Mouse (Mus musculus): ENCODE data around the gene Irgm1. TPM values are rescaled to one million over a fixed set of nuclear protein-coding genes. Genes with fewer than 3 reads are reported as not detected.
A peak's percentile ranks its signal among the peaks of the same experiment; 100 is the strongest.

Gene Irgm1
- polyA plus RNA-seq, 1 experiment = 5.0 TPM

GRCm38 (mm10) chr11:48844309-48844708 is 27.2 kb downstream of the Irgm1 start:
- H3K36me3 ChIP-seq (replicated peaks; ENCODE audit: low read length) = peaks cover 5% of the 10 kb centered on the region
- H3K9me3 ChIP-seq = no peaks in the 10 kb centered on the region
- H3K4me1 ChIP-seq = peaks cover 32% of the 10 kb centered on the region
- no peak for TF ChIP-seq FLI1 (IDR thresholded peaks at IDR 0.05; ENCODE audit: low read length)
- no peak for TF ChIP-seq GATA1 (IDR thresholded peaks at IDR 0.05; ENCODE audit: borderline replicate concordance, low read length)
- peaks cover 4% of the 10 kb centered on the region for H3K27me3 ChIP-seq (replicated peaks)
- no peak overlapping the region for H3K4me3 ChIP-seq (replicated peaks)

- Histone ChIP-seq H3K4me3 (replicated peaks) (no peak overlapping the region), H3K9me3 (no peaks in the 10 kb centered on the region), H3K27me3 (replicated peaks) (no peaks in the 10 kb centered on the region), H3K4me1 (peaks cover 35% of the 10 kb centered on the region), H3K36me3 (replicated peaks; ENCODE audit: low read length) (peaks cover 5% of the 10 kb centered on the region)
- no peak for TF ChIP-seq FLI1 (IDR thresholded peaks at IDR 0.05; ENCODE audit: low read length)
- TF ChIP-seq GATA1 (IDR thresholded peaks at IDR 0.05; ENCODE audit: borderline replicate concordance, low read length) = no peak
Measured at GRCm38 (mm10) chr11:48843202-48843601, 28.3 kb downstream of the Irgm1 start.

GRCm38 (mm10) chr11:48842378-48842792 is 29.1 kb downstream of the Irgm1 start:
- H3K9me3 ChIP-seq = no peaks in the 10 kb centered on the region
- peaks cover 5% of the 10 kb centered on the region for H3K36me3 ChIP-seq (replicated peaks; ENCODE audit: low read length)
- no peaks in the 10 kb centered on the region for H3K27me3 ChIP-seq (replicated peaks)
- H3K4me3 ChIP-seq (replicated peaks) = no peak overlapping the region
- TF ChIP-seq GATA1 (IDR thresholded peaks at IDR 0.05; ENCODE audit: borderline replicate concordance, low read length) (no peak), FLI1 (IDR thresholded peaks at IDR 0.05; ENCODE audit: low read length) (no peak)
- H3K4me1 ChIP-seq = peaks cover 36% of the 10 kb centered on the region

GRCm38 (mm10) chr11:48841213-48841612 is 30.3 kb downstream of the Irgm1 start:
- Histone ChIP-seq H3K36me3 (replicated peaks; ENCODE audit: low read length) (peaks cover 5% of the 10 kb centered on the region), H3K9me3 (no peaks in the 10 kb centered on the region), H3K27me3 (replicated peaks) (peaks cover 5% of the 10 kb centered on the region), H3K4me3 (replicated peaks) (no peak overlapping the region), H3K4me1 (peaks cover 40% of the 10 kb centered on the region)
- no peak for TF ChIP-seq GATA1 (IDR thresholded peaks at IDR 0.05; ENCODE audit: borderline replicate concordance, low read length)
- TF ChIP-seq FLI1 (IDR thresholded peaks at IDR 0.05; ENCODE audit: low read length) = no peak

GRCm38 (mm10) chr11:48840805-48841204 is 30.7 kb downstream of the Irgm1 start:
- Histone ChIP-seq H3K9me3 (no peaks in the 10 kb centered on the region), H3K36me3 (replicated peaks; ENCODE audit: low read length) (peaks cover 5% of the 10 kb centered on the region), H3K4me3 (replicated peaks) (no peak overlapping the region), H3K4me1 (peaks cover 40% of the 10 kb centered on the region), H3K27me3 (replicated peaks) (peaks cover 5% of the 10 kb centered on the region)
- TF ChIP-seq GATA1 (IDR thresholded peaks at IDR 0.05; ENCODE audit: borderline replicate concordance, low read length) = no peak
- no peak for TF ChIP-seq FLI1 (IDR thresholded peaks at IDR 0.05; ENCODE audit: low read length)

- Histone ChIP-seq H3K9me3 (no peaks in the 10 kb centered on the region), H3K4me3 (replicated peaks) (peak overlapping the region; percentile 99), H3K36me3 (replicated peaks; ENCODE audit: low read length) (peaks cover 5% of the 10 kb centered on the region), H3K27me3 (replicated peaks) (peaks cover 5% of the 10 kb centered on the region), H3K4me1 (peaks cover 46% of the 10 kb centered on the region)
- no peak for TF ChIP-seq FLI1 (IDR thresholded peaks at IDR 0.05; ENCODE audit: low read length)
- TF ChIP-seq GATA1 (IDR thresholded peaks at IDR 0.05; ENCODE audit: borderline replicate concordance, low read length) = no peak
Measured at GRCm38 (mm10) chr11:48838879-48839680, 32.4 kb downstream of the Irgm1 start.

- no peaks in the 10 kb centered on the region for H3K9me3 ChIP-seq
- peak overlapping the region; percentile 99 for H3K4me3 ChIP-seq (replicated peaks)
- H3K4me1 ChIP-seq = peaks cover 47% of the 10 kb centered on the region
- H3K36me3 ChIP-seq (replicated peaks; ENCODE audit: low read length) = peaks cover 5% of the 10 kb centered on the region
- H3K27me3 ChIP-seq (replicated peaks) = peaks cover 5% of the 10 kb centered on the region
- TF ChIP-seq FLI1 (IDR thresholded peaks at IDR 0.05; ENCODE audit: low read length) = no peak
- no peak; the same call in 2 of the 3 replicates for TF ChIP-seq GATA1 (IDR thresholded peaks at IDR 0.05; ENCODE audit: borderline replicate concordance, low read length)
Measured at GRCm38 (mm10) chr11:48838181-48838797, 33.2 kb downstream of the Irgm1 start.

GRCm38 (mm10) chr11:48837310-48838180 is 33.9 kb downstream of the Irgm1 start:
- Histone ChIP-seq H3K36me3 (replicated peaks; ENCODE audit: low read length) (peaks cover 5% of the 10 kb centered on the region), H3K9me3 (no peaks in the 10 kb centered on the region), H3K4me3 (replicated peaks) (peak overlapping the region; percentile 99), H3K4me1 (peaks cover 52% of the 10 kb centered on the region), H3K27me3 (replicated peaks) (peaks cover 5% of the 10 kb centered on the region)
- TF ChIP-seq FLI1 (IDR thresholded peaks at IDR 0.05; ENCODE audit: low read length) (no peak), GATA1 (IDR thresholded peaks at IDR 0.05; ENCODE audit: borderline replicate concordance, low read length) (no peak)

- Histone ChIP-seq H3K4me1 (peaks cover 48% of the 10 kb centered on the region), H3K27me3 (replicated peaks) (peaks cover 5% of the 10 kb centered on the region), H3K36me3 (replicated peaks; ENCODE audit: low read length) (peaks cover 5% of the 10 kb centered on the region), H3K9me3 (no peaks in the 10 kb centered on the region), H3K4me3 (replicated peaks) (peak overlapping the region; percentile 99)
- TF ChIP-seq GATA1 (IDR thresholded peaks at IDR 0.05; ENCODE audit: borderline replicate concordance, low read length) (no peak), FLI1 (IDR thresholded peaks at IDR 0.05; ENCODE audit: low read length) (no peak)
Measured at GRCm38 (mm10) chr11:48836990-48837309, 34.5 kb downstream of the Irgm1 start.

All from megakaryocyte, embryonic 14.5 days (primary cell).